Mouse (Mus musculus) neural tube, embryonic 10.5 days (tissue): ENCODE data around the gene S100a5.

ENCODE experiments used
- DNase-seq: peaks from one replicate; pipeline ENCODE4 v3.0.0-alpha.2; 2017; ENCODE audit warnings: low spot score; ENCODE audit errors: extremely low spot score

Gene S100a5

DNA sequence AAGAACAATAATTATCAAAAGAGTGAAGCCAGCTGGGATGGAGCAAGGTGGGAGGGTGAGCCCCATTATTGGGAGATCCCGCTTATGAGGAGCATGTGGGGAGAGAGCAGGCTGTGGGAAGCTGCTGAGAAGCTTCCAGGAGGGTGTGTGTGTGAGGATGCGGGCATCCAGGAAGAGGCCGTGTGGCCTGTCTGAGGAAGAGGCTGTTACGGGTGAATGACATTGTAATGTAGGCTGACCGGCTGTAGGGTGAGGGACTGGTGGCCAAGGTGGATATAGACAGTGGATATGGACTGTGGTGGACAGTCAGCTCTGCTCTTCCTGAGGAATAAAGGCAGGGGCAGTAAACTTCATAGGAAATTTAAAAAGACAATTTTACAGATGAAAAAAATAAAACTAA is 17.2 kb downstream of the S100a5 start:
- no peak for DNase-seq

DNA sequence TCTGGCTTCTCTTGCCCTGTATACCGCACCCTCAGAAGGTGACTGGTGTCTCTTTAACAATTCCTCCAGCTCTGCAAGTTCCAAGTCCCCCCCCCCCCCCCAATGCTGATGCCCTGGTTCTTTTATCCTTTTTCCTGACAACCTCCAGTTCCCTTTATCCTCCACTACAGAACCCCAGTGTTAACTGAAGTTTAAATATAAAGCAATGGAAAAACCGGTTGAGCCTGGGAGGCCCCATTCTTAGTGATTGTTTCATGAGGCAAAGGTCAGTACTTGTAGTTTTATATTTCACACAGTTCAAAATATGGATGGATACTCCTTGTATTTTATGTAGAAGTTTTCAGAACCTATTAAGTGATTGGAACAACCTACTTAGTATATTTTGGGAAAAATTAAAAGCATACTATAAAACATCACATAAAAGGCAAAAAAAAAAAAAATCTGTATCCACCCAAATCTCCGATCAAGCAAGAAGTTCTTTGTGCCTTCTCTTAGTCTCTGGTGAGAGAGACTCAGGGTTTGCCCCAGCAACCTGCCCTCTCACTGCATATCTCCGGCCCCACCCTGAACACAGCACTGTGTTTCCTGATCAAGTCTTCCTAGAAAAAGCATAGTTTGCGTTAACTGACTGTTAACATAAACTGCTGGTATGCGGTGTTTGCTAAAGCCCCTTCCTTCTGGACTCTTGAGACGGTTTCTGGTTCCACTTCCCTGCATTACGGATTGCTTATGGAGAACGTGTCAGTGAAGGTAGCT is 18.1 kb downstream of the S100a5 start:
- DNase-seq: no peak

DNA sequence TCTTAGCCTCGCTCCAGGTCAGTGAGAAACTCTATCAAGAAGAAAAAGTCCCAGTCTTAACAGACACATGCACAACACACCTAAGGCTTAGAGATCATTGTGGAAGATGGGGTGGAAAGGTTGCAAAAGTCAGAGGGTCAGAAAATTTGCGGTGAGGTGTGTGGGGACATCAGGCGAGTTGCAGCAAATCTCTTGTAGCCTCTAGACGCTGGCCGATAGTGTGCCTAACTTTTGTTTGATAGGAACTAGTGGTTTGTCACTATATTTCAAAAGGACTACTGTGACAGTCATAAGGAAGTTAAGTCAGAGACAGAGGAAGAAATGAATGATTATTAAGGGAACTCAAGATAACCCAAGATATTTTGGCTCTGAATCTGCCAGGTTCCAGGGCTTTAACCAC is 19.0 kb downstream of the S100a5 start:
- DNase-seq: no peak

DNA sequence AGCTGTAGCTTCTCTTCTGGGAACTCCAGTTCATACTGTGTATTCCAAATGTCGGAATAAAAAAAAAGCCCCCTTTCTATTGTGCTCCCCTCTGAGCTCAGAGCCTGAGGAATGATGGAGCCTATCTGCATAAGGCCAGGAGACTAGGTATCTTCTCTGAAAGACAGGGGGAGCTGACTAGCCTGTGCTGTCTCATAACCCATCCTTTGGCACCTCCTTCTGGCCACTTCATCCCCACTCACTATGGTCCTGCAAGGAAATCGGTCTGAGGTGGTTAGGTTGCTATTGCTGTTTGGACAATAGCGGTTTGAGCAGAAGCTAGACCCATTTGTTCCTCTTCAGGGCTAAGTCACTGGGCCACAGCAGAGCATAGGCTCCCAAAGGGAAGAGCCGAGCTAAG is 19.5 kb downstream of the S100a5 start:
- DNase-seq: no peak

DNA sequence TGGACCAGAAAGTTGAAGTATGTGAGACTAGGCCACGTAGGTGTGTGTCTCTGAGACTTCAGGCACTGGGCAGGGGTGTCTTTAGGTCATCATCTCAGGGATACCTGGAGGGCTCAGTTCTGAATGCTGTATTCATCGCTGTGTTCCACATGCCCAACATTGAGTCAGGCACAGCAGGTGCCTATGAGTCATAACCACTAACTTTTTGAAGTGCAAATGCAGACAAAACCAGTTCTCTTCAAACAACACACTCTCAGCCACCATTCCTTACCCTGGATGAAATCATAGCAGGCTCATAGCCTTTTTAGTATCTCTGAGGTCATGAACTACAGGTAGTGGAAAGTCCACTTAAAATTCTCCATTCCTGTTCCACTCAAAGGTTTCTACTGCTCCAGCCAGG is 21.0 kb downstream of the S100a5 start:
- DNase-seq: no peak

DNA sequence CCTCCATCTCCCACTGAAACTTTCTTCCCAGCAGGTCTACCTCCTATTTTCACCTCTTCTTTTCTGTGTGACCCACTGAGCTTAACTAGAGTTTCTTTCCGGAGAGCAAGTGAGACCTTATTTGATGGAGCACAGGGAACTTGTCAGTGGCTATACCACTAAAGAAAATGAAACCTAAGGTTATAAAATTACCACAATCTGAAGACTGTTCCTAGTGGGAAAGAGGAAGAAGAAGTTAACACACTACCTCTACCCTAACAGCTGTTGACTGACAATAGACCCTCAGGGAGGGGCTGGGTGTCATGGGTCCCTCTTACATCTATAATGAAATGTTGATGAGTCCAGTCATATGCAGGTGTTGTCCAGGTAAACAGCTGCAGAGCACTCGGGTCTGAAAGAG is 23.7 kb downstream of the S100a5 start:
- DNase-seq: no peak

DNA sequence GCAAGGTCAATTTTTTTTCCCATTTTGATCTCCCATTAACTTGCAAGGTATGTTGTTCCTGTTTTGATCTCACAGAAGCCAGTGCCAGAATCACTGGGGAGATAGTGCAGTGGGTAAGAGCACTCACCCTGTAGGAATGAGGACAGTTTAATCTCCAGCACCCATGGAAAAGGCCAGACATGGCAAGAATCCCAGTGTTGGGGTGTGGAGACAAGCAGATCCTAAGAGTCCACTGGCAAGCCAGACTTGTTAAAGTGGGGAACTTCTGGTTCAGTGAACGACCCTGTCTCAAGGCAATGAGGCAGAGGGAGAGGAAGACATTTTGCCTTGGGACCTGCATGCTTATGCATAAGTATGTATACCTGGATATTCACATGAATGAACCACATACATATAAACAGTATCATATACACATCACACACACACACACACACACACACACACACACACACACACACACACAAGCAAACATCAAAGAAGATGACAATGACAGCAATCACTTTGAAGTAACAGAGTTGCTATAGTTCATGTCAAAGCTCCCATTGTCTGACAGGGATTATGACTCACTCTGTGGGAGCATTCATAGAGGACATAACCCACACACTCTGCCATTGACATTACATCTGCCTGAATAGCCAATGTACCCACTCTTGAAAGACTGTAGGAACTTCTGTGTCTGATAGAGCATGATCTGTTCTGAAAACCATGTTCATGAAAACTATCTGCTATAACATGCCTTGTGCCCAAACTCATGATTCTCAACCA is 30.4 kb downstream of the S100a5 start:
- no peak for DNase-seq

DNA sequence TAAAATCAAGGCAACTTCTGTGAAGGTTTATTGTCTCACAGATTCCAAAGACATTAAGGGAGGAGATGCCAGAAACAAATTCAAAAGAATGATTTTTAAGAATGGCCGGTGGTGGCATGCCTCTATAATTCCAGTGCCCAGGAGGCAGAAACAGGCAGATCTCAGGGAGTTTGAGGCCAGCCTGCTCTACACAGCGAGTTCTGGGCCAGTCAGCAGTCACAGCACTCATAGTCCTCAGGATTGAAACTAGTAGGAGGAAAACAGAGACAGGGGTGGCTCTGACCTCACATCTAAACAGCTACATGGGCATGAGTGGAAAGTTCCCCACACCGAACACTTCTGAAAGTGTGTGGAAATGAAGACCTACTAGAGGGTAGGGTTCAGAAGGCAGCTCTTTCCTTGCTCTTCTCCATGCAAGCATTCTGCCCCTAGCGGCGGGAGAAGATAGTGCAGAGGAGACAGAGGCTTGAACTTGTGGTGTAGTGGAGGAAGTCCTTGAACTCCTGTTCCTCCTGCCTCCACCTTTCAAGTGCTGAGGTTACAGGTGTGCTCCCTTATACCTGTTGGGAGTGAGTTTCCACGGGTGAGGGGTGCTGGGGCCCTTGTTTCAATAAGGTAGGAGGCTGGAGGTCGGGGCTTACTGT is 31.3 kb downstream of the S100a5 start:
- DNase-seq: peak; percentile 41

DNA sequence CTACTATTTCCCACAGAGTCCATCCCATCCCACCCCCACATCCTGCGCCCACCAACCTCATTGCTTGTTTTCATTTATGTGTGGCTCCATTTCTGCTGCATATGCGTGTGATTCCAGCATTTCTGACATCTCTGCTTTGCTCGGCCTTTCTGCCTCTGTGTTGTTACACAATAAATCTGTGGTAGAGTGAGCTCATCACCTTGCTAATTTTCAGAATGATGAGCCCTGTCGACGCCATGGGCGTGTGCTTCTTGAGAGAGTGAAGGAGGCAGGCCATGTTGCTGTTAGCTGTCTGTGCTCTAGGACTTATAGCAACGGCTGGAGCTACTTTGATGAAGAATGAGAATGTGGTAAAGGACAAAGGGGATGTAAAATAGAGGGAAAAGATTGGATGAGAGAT is 32.7 kb downstream of the S100a5 start:
- DNase-seq: no peak

DNA sequence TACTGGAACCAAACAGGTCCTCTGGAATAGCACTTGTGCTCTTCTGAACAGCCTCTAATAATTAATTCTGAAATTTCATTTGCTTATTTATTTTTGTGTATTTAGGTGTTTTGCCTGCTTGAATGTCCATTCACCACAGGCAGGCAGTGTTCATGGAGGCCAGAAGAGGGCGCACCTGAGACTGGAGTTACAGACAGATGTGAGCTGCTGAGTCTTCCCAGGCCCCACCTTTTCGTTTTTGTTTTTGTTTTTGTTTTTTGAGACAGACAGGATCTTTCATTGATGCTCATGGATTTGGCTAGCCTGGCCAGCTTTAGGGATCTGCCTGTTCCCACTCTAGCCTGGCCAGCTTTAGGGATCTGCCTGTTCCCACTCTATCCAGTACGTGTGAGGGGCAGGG is 35.9 kb downstream of the S100a5 start:
- DNase-seq: no peak

DNA sequence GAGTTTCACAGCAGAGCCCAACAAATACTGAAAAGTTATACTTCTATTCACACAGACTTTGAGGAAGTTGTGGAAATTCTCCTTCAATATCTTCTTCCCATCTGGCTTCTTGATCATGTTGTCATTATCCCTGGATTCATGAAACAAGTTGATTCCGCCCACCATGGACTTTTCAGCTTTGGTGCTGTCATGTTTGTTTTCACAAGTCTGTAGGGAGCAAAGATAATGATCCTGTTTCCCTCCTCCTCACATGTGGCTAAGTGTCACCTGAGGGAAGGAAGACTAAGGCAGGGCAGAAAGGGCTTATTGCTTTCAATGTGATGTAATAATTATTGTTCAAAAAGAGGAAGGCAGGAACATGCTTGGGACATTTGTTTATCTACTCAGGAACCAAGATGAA is 39.0 kb downstream of the S100a5 start:
- no peak for DNase-seq

DNA sequence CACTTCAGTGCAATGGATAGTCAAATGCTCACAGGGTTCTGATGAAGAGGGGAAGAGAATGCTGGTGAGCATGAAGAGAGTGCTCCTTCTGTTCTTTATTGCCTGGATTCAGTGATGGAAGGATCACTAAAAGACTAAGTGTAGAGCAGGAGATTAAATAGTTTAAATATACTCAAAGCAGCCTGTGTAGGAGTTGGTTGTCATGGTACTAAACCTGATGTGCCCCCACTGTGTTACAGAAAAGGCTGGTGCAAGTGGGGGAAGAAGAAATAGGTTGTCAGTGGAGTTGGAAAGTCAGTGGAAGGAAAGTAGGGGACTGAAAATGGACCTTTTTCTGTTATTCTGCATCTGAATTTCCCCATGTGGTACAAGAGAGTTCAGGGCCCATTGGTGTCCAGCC is 40.7 kb downstream of the S100a5 start:
- DNase-seq: no peak

DNA sequence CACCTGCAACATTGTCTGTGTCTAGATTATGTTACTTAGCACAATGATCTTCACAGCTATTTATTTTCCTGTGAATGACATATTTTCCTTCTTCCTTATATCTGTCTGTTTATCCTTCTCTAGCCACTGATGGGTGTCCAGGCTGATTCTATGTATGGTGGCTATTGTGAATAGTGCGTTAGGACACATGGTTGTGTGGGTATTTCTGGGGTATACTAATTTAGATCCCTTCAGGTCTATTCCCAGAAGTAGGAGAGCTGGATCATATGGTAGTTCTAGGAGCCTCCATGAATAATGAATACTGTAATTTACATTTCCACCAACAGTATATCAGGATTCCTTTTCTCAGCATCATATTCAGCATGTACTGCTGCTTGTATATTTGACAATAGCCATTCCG is 41.5 kb downstream of the S100a5 start:
- no peak for DNase-seq

DNA sequence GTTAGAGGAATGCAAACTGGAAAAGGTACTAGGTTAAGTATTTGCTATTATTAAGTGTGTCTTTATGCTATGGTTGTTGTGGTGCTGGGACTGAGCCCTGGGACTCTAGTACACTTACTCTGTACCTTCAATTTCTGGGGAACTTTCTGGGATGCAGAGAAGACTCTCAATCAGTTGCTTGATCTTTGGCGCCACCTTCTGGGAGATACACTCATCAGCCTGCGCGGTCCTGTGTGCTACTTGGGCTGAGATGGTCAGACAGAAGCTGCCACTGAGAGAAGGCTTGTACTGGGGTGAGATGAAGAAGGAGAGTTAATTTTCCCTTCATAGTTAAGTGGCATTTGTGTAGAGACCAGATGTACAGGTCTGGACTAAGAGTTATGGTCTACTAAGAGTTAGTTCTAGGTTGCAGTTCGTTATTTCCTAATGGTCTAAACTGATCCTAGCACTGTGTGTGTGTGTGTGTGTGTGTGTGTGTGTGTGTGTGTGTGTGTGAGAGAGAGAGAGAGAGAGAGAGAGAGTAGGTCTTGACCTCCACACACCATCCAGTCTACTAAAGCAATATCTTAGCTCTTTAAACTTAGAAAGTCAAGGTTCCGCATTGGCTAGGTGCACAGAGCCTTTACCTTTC is 44.7 kb downstream of the S100a5 start:
- peak; percentile 63 for DNase-seq

DNA sequence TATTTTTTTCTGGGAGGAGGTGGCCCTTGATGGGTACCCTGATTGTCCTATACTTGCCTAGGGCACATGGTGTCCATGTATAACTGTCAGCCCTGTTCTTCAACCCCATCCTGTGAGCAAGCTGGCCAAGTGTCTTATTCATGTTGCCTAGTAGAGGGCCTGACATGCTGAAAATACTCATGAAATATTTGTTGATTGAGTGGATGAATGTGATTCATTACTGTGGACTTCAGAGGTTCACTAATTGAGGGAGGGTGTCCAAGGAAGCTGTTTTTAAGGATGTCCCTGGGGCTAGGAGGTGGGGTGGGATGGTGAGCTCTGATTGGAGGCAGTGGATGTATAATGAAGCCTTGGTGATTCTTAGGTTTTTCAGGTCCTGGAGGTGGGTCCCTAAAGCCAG is 45.4 kb downstream of the S100a5 start, which contains the start of gene S100a7a:
Gene S100a7a, plus strand, starts transcription at position 301 of the 400 bp plus-strand sequence.
- DNase-seq: no peak

DNA sequence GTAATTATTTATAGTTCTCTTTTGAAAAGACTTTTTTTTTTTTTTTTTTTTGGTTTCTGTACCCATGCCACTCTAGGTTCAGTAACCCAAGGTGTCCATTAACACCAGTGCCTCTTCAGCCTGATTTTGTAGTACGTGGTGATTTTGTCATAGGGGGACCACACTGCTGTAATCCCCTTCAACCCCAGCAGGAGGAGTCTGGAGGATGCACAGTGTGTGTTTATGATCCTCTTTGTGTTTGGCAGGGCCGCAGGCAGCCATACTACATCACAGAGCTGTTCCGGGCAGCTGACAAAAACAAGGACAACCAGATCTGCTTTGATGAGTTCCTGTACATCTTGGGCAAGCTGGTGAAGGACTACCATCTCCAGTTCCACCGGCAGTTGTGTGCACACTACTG is 49.1 kb downstream of the S100a5 start:
- no peak for DNase-seq

DNA sequence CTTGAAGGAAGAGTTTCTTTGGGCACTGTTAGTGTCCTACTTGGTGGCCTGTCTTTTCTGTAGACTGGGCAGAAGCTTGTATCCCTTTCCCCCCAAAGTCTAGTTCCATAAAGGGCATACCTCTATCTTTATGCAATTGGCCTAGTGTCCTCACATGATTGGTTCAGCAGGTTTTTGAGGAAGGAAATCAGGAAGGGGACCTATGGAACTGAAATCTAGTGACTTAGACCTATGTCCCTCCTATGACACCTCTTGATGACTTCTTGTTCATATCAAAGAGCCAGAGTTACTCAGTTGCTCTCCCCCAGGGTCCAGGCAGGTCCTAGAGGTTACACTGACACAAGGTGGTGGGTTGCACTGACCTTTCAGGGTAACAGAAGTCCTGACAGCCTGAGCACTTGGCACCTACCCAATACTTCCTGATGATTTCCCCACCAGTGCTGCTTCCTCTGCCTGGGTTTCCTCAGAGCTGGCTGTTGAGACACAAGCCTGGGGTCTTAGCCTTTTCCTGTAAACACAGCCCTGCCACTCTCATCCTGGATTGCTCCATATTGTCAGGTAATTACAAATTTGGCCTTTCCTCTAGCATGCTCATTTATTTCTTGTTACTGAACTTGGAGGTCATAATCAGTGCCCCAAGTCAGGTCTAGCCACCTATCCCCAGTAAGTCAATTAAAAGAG is 51.2 kb downstream of the S100a5 start:
- no peak for DNase-seq
